Mouse (Mus musculus) heart, embryonic 11.5 days (tissue): ENCODE results near the gene Myl12a. TPM values are rescaled to one million over a fixed set of nuclear protein-coding genes. Genes with fewer than 3 reads are reported as not detected.

Experiments
- ATAC-seq: fragments of 200-750 bp; cut with Nextera tagmentation; replicated peaks from 2 replicates; pipeline ENCODE4 v1.8.0; 2017; ENCODE audit warnings: moderate library complexity; ENCODE audit not compliant: insufficient number of reproducible peaks, low FRiP score, low TSS enrichment
- H3K27ac ChIP-seq: fragments of 300-500 bp; sonication (generic); 2 replicates; pipeline ENCODE4 v1.5.1; 2014; ENCODE audit warnings: mild to moderate bottlenecking, low read depth, low read length
- H3K27me3 ChIP-seq: fragments of 300-500 bp; sonication (generic); 2 replicates; pipeline ENCODE4 v1.6.1; 2014; ENCODE audit warnings: mild to moderate bottlenecking, low read length, mixed read lengths; ENCODE audit not compliant: control insufficient read depth, insufficient read depth
- H3K36me3 ChIP-seq: fragments of 300-500 bp; sonication (generic); 2 replicates; pipeline ENCODE4 v1.6.1; 2014; ENCODE audit warnings: mild to moderate bottlenecking, low read length, moderate library complexity, mixed read lengths; ENCODE audit not compliant: control insufficient read depth, insufficient read depth
- H3K4me1 ChIP-seq: fragments of 300-500 bp; sonication (generic); 2 replicates; pipeline ENCODE4 v1.6.1; 2014; ENCODE audit warnings: low read length; ENCODE audit not compliant: control insufficient read depth, insufficient read depth
- H3K4me2 ChIP-seq: fragments of 300-500 bp; sonication (generic); 2 replicates; pipeline ENCODE4 v1.6.1; 2014; ENCODE audit warnings: mild to moderate bottlenecking, moderate library complexity
- H3K4me3 ChIP-seq: fragments of 300-500 bp; sonication (generic); 2 replicates; pipeline ENCODE4 v1.5.1; 2014; ENCODE audit warnings: low read depth, low read length
- H3K9ac ChIP-seq: fragments of 300-500 bp; sonication (generic); 2 replicates; pipeline ENCODE4 v1.6.1; 2014; ENCODE audit warnings: mild to moderate bottlenecking, low read depth, low read length, moderate library complexity
- H3K9me3 ChIP-seq: fragments of 300-500 bp; sonication (generic); replicated peaks from 2 replicates; pipeline ENCODE4 v1.6.1; 2016; ENCODE audit warnings: low read length; ENCODE audit not compliant: control insufficient read depth
- WGBS: fragments of 180-500 bp; shearing (Covaris S2); extraction: QIAGEN DNeasy Blood & Tissue Kit; methylation state at CpG from one replicate; pipeline ENCODE4 v1.1.7; 2014; ENCODE audit not compliant: insufficient replicate concordance; 5-methylcytosine and 5-hydroxymethylcytosine counted together
- polyA plus RNA-seq: library from polyadenylated mRNA; unstranded; fragments of >200 nt; fragmentation: Nextera tagmentation; extraction: Ambion mirVana; gene quantifications from 2 replicates; pipeline ENCODE4 v1.2.1, GENCODE M21; 2014

Myl12a gene
- polyA plus RNA-seq, result 878 and 906 TPM in 2 replicates

- Histone ChIP-seq H3K4me1 (peaks cover 27% of the 10 kb centered on the region), H3K9me3 (no peaks in the 10 kb centered on the region; the same call in 1 of the 2 replicates), H3K4me3 (peak within 1 kb of the TSS; percentile 96), H3K27me3 (no peaks in the 10 kb centered on the region), H3K36me3 (no peaks in the 10 kb centered on the region), H3K27ac (peak within 1 kb of the TSS; percentile 100), H3K4me2 (peak within 1 kb of the TSS; percentile 64), H3K9ac (peak within 1 kb of the TSS; percentile 100)
- WGBS, result 4% methylated on average over 14 of the region's 14 CpGs
- ATAC-seq, result peak; percentile 36; the same call in 1 of the 2 replicates
These were observed at the start of gene Myl12a for GRCm38 (mm10) chr17:71002744-71003094. Gene Myl12a (minus strand): TSS chr17:71002878.

- Histone ChIP-seq H3K9me3 (no peaks in the 10 kb centered on the region), H3K4me1 (no peaks in the 10 kb centered on the region), H3K36me3 (peaks cover 8% of the 10 kb centered on the region), H3K27me3 (no peaks in the 10 kb centered on the region), H3K4me3 (no peak overlapping the region), H3K27ac (no peak overlapping the region), H3K9ac (no peak overlapping the region), H3K4me2 (no peak overlapping the region)
- WGBS, result 83% methylated on average over 8 of the region's 8 CpGs
- no peak for ATAC-seq
These were observed 46.6 kb upstream of the Myl12a start for GRCm38 (mm10) chr17:71049292-71049691.

- H3K27me3 ChIP-seq, result no peaks in the 10 kb centered on the region
- ATAC-seq, result no peak
- no peaks in the 10 kb centered on the region for H3K9me3 ChIP-seq
- no peaks in the 10 kb centered on the region for H3K4me1 ChIP-seq
- WGBS, result 88% methylated on average over 4 of the region's 4 CpGs
- H3K36me3 ChIP-seq, result peaks cover 8% of the 10 kb centered on the region; the same call in 1 of the 2 replicates
- no peak overlapping the region for H3K9ac ChIP-seq
- H3K27ac ChIP-seq, result no peak overlapping the region
- H3K4me3 ChIP-seq, result no peak overlapping the region
- no peak overlapping the region for H3K4me2 ChIP-seq
These were observed 44.2 kb upstream of the Myl12a start for GRCm38 (mm10) chr17:71046856-71047255.

GRCm38 (mm10) chr17:71045591-71045990, 42.9 kb upstream of the Myl12a start:
- H3K27ac ChIP-seq, result no peak overlapping the region
- no peaks in the 10 kb centered on the region for H3K27me3 ChIP-seq
- WGBS, result 85% methylated on average over 9 of the region's 9 CpGs
- H3K4me1 ChIP-seq, result 0 out of 2 replicates have a peak, but pooled peaks cover 1% of the 10 kb centered on the region
- no peaks in the 10 kb centered on the region for H3K9me3 ChIP-seq
- H3K4me3 ChIP-seq, result no peak overlapping the region
- no peak for ATAC-seq
- peaks cover 8% of the 10 kb centered on the region; the same call in 1 of the 2 replicates for H3K36me3 ChIP-seq
- no peak overlapping the region for H3K4me2 ChIP-seq
- no peak overlapping the region for H3K9ac ChIP-seq

GRCm38 (mm10) chr17:71042645-71043044, 40.0 kb upstream of the Myl12a start:
- no peaks in the 10 kb centered on the region for H3K9me3 ChIP-seq
- no peak overlapping the region for H3K9ac ChIP-seq
- H3K36me3 ChIP-seq, result no peaks in the 10 kb centered on the region; the same call in 1 of the 2 replicates
- H3K4me2 ChIP-seq, result no peak overlapping the region
- no peaks in the 10 kb centered on the region for H3K27me3 ChIP-seq
- 64% methylated on average over 1 of the region's 1 CpGs for WGBS
- no peak overlapping the region for H3K27ac ChIP-seq
- H3K4me3 ChIP-seq, result no peak overlapping the region
- ATAC-seq, result no peak
- H3K4me1 ChIP-seq, result peaks cover 12% of the 10 kb centered on the region

- ATAC-seq, result no peak
- H3K9me3 ChIP-seq, result no peaks in the 10 kb centered on the region
- H3K27ac ChIP-seq, result no peak overlapping the region; the same call in 1 of the 2 replicates
- no peaks in the 10 kb centered on the region for H3K27me3 ChIP-seq
- peaks cover 12% of the 10 kb centered on the region for H3K4me1 ChIP-seq
- H3K4me2 ChIP-seq, result no peak overlapping the region
- H3K36me3 ChIP-seq, result peaks cover 6% of the 10 kb centered on the region; the same call in 1 of the 2 replicates
- no peak overlapping the region for H3K4me3 ChIP-seq
- no peak overlapping the region for H3K9ac ChIP-seq
- WGBS, result 38% methylated on average over 5 of the region's 5 CpGs
These were observed 37.9 kb upstream of the Myl12a start for GRCm38 (mm10) chr17:71040582-71040880.

- no peak overlapping the region for H3K4me2 ChIP-seq
- WGBS, result 44% methylated on average over 12 of the region's 12 CpGs
- H3K9me3 ChIP-seq, result no peaks in the 10 kb centered on the region
- peaks cover 6% of the 10 kb centered on the region for H3K36me3 ChIP-seq
- H3K4me1 ChIP-seq, result peaks cover 12% of the 10 kb centered on the region
- ATAC-seq, result no peak
- H3K27me3 ChIP-seq, result no peaks in the 10 kb centered on the region
- no peak overlapping the region for H3K9ac ChIP-seq
- H3K4me3 ChIP-seq, result no peak overlapping the region
- peak overlapping the region; percentile 15; the same call in 1 of the 2 replicates for H3K27ac ChIP-seq
These were observed 37.3 kb upstream of the Myl12a start for GRCm38 (mm10) chr17:71039851-71040581.

GRCm38 (mm10) chr17:71038812-71039211, 36.1 kb upstream of the Myl12a start:
- H3K4me1 ChIP-seq, result peaks cover 12% of the 10 kb centered on the region
- no peak overlapping the region for H3K4me3 ChIP-seq
- no peaks in the 10 kb centered on the region for H3K27me3 ChIP-seq
- no peak overlapping the region for H3K27ac ChIP-seq
- H3K4me2 ChIP-seq, result no peak overlapping the region
- no peak overlapping the region for H3K9ac ChIP-seq
- ATAC-seq, result no peak
- peaks cover 6% of the 10 kb centered on the region for H3K36me3 ChIP-seq
- H3K9me3 ChIP-seq, result no peaks in the 10 kb centered on the region
- WGBS, result 49% methylated on average over 5 of the region's 5 CpGs

- Histone ChIP-seq H3K36me3 (peaks cover 6% of the 10 kb centered on the region), H3K27me3 (no peaks in the 10 kb centered on the region), H3K4me3 (no peak overlapping the region), H3K4me2 (no peak overlapping the region), H3K9me3 (no peaks in the 10 kb centered on the region), H3K9ac (no peak overlapping the region), H3K27ac (no peak overlapping the region), H3K4me1 (peaks cover 12% of the 10 kb centered on the region)
- no peak for ATAC-seq
- WGBS, result 77% methylated on average over 7 of the region's 7 CpGs
These were observed 34.5 kb upstream of the Myl12a start for GRCm38 (mm10) chr17:71037188-71037587.
